Mouse (Mus musculus) retina, adult 2 months (tissue): ENCODE results near the gene Sp1.

Source experiments
- DNase-seq: peaks from one replicate; pipeline ENCODE4 v3.0.0-alpha.2; 2012; ENCODE audit warnings: low read depth, low spot score

The Sp1 gene

GRCm38 (mm10) chr15:102399229-102400221, 6.4 kb upstream of the Sp1 start:
- DNase-seq = no peak

- no peak for DNase-seq
These were observed 5.4 kb upstream of the Sp1 start for GRCm38 (mm10) chr15:102400476-102401045.

GRCm38 (mm10) chr15:102401278-102401677, 4.7 kb upstream of the Sp1 start:
- DNase-seq = no peak

- no peak for DNase-seq
These were observed 3.7 kb upstream of the Sp1 start for GRCm38 (mm10) chr15:102402210-102402609.

GRCm38 (mm10) chr15:102404608-102405488, 1.1 kb upstream of the Sp1 start:
- no peak for DNase-seq

GRCm38 (mm10) chr15:102406196-102406911, 411 bp downstream of the Sp1 start:
- DNase-seq = no peak

- DNase-seq = no peak
These were observed 1.1 kb downstream of the Sp1 start for GRCm38 (mm10) chr15:102406912-102407580.

GRCm38 (mm10) chr15:102407681-102408557, 2.0 kb downstream of the Sp1 start:
- no peak for DNase-seq

- no peak for DNase-seq
These were observed 2.7 kb downstream of the Sp1 start for GRCm38 (mm10) chr15:102408558-102409130.

- no peak for DNase-seq
These were observed 3.3 kb downstream of the Sp1 start for GRCm38 (mm10) chr15:102409286-102409685.

GRCm38 (mm10) chr15:102411077-102411476, 5.1 kb downstream of the Sp1 start:
- no peak for DNase-seq

- no peak for DNase-seq
These were observed 7.7 kb downstream of the Sp1 start for GRCm38 (mm10) chr15:102413687-102414086.

- no peak for DNase-seq
These were observed 11.6 kb downstream of the Sp1 start for GRCm38 (mm10) chr15:102417524-102417923.

GRCm38 (mm10) chr15:102420986-102421385, 15.0 kb downstream of the Sp1 start:
- no peak for DNase-seq

GRCm38 (mm10) chr15:102421437-102421836, 15.5 kb downstream of the Sp1 start:
- peak; percentile 38 for DNase-seq

- no peak for DNase-seq
These were observed 17.8 kb downstream of the Sp1 start for GRCm38 (mm10) chr15:102423602-102424240.

GRCm38 (mm10) chr15:102424657-102425056, 18.7 kb downstream of the Sp1 start:
- DNase-seq = no peak

- no peak for DNase-seq
These were observed 21.0 kb downstream of the Sp1 start for GRCm38 (mm10) chr15:102426963-102427362.

GRCm38 (mm10) chr15:102432046-102432445, 26.1 kb downstream of the Sp1 start:
- no peak for DNase-seq
